Mouse (Mus musculus) small intestine, adult 2 months (tissue): ENCODE data around the gene Lrrc15.

Experiments used
- CTCF ChIP-seq: fragments of 200-500 bp; IDR thresholded peaks from 2 replicates; pipeline ENCODE4 v1.5.1; 2012; ENCODE audit warnings: low read depth, mild to moderate bottlenecking, control low read depth, inconsistent platforms, low read length, moderate library complexity, mixed read lengths; ENCODE audit not compliant: insufficient replicate concordance, insufficient read length; ENCODE audit errors: extremely low read depth
- POLR2A ChIP-seq: fragments of 200-500 bp; IDR thresholded peaks from 2 replicates; pipeline ENCODE4 v1.6.1; 2012; ENCODE audit warnings: low read depth, mild to moderate bottlenecking, control low read depth, inconsistent platforms, low read length, moderate library complexity

DNA sequence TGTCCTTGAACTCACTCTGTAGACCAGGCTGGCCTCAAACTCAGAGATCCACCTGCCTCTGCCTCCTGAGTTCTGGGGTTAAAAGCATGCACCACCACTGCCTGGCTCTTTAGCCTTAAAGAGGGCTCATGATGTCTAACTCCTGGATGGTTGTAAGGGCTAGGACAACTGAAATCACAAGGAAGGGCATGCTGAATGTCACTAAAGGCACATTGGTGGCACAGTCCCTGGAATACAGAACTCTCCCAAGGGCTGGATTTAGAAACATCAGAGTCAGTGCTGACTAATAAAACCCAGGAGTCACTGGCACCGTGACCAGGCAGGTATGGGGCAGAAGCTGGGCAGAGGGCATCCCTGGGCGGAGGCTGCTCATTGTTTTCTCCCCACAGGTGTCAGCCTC, 20.4 kb upstream of the Lrrc15 start:
- TF ChIP-seq CTCF = no peak
- no peak for TF ChIP-seq POLR2A
